Mouse (Mus musculus) testis, adult 2 months (tissue): ENCODE data around the gene Pex11g. TPM values are rescaled to one million over a fixed set of nuclear protein-coding genes. Genes with fewer than 3 reads are reported as not detected.

ENCODE experiments used
- H3K27ac ChIP-seq: fragments of 200-500 bp; 2 replicates; pipeline ENCODE4 v1.5.1; 2012; ENCODE audit warnings: low read depth, low read length; ENCODE audit not compliant: control insufficient read depth, insufficient read depth
- H3K27me3 ChIP-seq: fragments of 200-500 bp; 2 replicates; pipeline ENCODE4 v1.6.1; 2012; ENCODE audit warnings: mild to moderate bottlenecking, low read length, moderate library complexity; ENCODE audit not compliant: control insufficient read depth, insufficient read depth
- H3K36me3 ChIP-seq: fragments of 200-500 bp; 2 replicates; pipeline ENCODE4 v1.6.1; 2012; ENCODE audit warnings: mild to moderate bottlenecking, low read length; ENCODE audit not compliant: control insufficient read depth, insufficient read depth
- H3K4me1 ChIP-seq: fragments of 200-500 bp; 2 replicates; pipeline ENCODE4 v1.6.1; 2012; ENCODE audit warnings: low read length; ENCODE audit not compliant: control insufficient read depth, insufficient read depth
- H3K4me3 ChIP-seq: fragments of 200-500 bp; 2 replicates; pipeline ENCODE4 v1.5.1; 2012; ENCODE audit warnings: low read depth, mild to moderate bottlenecking, low read length, moderate library complexity, mixed read lengths; ENCODE audit not compliant: control insufficient read depth
- CTCF ChIP-seq: fragments of 200-500 bp; IDR thresholded peaks from 2 replicates; pipeline ENCODE4 v1.5.1; 2012; ENCODE audit warnings: low read depth, mild to moderate bottlenecking, inconsistent platforms, low read length, moderate library complexity; ENCODE audit not compliant: control insufficient read depth, insufficient read depth, insufficient replicate concordance
- POLR2A ChIP-seq: fragments of 200-500 bp; IDR thresholded peaks from 2 replicates; pipeline ENCODE4 v1.6.1; 2012; ENCODE audit warnings: low read depth, mild to moderate bottlenecking, inconsistent platforms, low read length, moderate library complexity; ENCODE audit not compliant: control insufficient read depth
- polyA plus RNA-seq: library from polyadenylated mRNA; depleted of rRNA; stranded (reverse); fragments of >200 nt; gene quantifications from 2 replicates; pipeline ENCODE4 v1.2.3, GENCODE M21; 2012

Gene Pex11g
- polyA plus RNA-seq, 1 experiment, result 47.9 TPM

GRCm38 (mm10) chr8:3495578-3496427 is 28.3 kb upstream of the Pex11g start:
- Histone ChIP-seq H3K36me3 (no peaks in the 10 kb centered on the region), H3K27ac (no peak overlapping the region), H3K4me3 (no peak overlapping the region), H3K27me3 (no peaks in the 10 kb centered on the region), H3K4me1 (peaks cover 12% of the 10 kb centered on the region)
- TF ChIP-seq CTCF (no peak), POLR2A (no peak)

- H3K4me1 ChIP-seq, result peaks cover 11% of the 10 kb centered on the region
- TF ChIP-seq CTCF, result no peak
- TF ChIP-seq POLR2A, result no peak
- no peaks in the 10 kb centered on the region for H3K36me3 ChIP-seq
- H3K4me3 ChIP-seq, result no peak overlapping the region
- H3K27ac ChIP-seq, result no peak overlapping the region
- H3K27me3 ChIP-seq, result no peaks in the 10 kb centered on the region
Measured at GRCm38 (mm10) chr8:3493845-3494208, 26.3 kb upstream of the Pex11g start.

GRCm38 (mm10) chr8:3492901-3493844 is 25.7 kb upstream of the Pex11g start, which contains the start of gene Zfp358:
Zfp358 (plus strand) TSS chr8:3493138.
- H3K4me3 ChIP-seq, result peak within 1 kb of the TSS; percentile 87
- H3K27ac ChIP-seq, result peak within 1 kb of the TSS; percentile 54; the same call in 1 of the 2 replicates
- no peaks in the 10 kb centered on the region for H3K27me3 ChIP-seq
- no peaks in the 10 kb centered on the region for H3K36me3 ChIP-seq
- TF ChIP-seq CTCF (no peak), POLR2A (no peak; the same call in 1 of the 2 replicates)
- H3K4me1 ChIP-seq, result peaks cover 11% of the 10 kb centered on the region

GRCm38 (mm10) chr8:3485192-3485591 is 17.7 kb upstream of the Pex11g start:
- H3K27me3 ChIP-seq, result no peaks in the 10 kb centered on the region
- no peaks in the 10 kb centered on the region for H3K36me3 ChIP-seq
- H3K4me3 ChIP-seq, result no peak overlapping the region
- H3K4me1 ChIP-seq, result peaks cover 8% of the 10 kb centered on the region
- no peak overlapping the region for H3K27ac ChIP-seq
- no peak for TF ChIP-seq CTCF
- TF ChIP-seq POLR2A, result no peak

- no peak overlapping the region for H3K27ac ChIP-seq
- H3K4me3 ChIP-seq, result no peak overlapping the region
- H3K27me3 ChIP-seq, result no peaks in the 10 kb centered on the region
- no peak for TF ChIP-seq POLR2A
- no peak for TF ChIP-seq CTCF
- no peaks in the 10 kb centered on the region for H3K36me3 ChIP-seq
- peaks cover 8% of the 10 kb centered on the region for H3K4me1 ChIP-seq
Measured at GRCm38 (mm10) chr8:3483546-3483945, 16.1 kb upstream of the Pex11g start.

DNA sequence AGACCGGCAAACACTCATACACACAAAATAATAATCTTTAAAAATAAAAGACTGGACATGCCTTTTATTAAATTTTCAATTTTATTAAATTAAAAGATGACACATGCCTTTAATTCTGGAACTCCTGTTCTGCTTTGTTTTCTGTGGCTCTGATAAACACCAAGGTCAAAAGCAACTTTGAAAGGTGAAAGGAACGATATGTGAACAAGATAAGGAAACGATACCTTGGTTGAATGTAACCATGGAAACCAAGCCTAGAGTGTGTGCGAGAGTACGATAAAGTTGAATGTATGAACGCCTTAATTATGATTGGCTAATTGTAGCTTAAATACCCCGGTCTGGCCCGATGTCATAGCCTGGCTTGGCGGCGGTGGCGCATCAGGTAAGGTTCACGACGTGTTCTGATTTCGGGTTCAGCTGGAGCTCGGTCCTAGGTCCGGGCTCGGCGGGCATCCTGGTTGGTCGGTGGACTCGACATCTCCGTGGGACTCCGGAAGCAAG is 14.8 kb upstream of the Pex11g start:
- Histone ChIP-seq H3K4me3 (peak overlapping the region; percentile 76), H3K4me1 (peaks cover 8% of the 10 kb centered on the region), H3K27me3 (no peaks in the 10 kb centered on the region), H3K27ac (no peak overlapping the region), H3K36me3 (no peaks in the 10 kb centered on the region)
- TF ChIP-seq POLR2A, result no peak
- TF ChIP-seq CTCF, result no peak

- Histone ChIP-seq H3K27ac (no peak overlapping the region), H3K4me1 (peaks cover 8% of the 10 kb centered on the region), H3K36me3 (no peaks in the 10 kb centered on the region), H3K27me3 (no peaks in the 10 kb centered on the region), H3K4me3 (no peak overlapping the region)
- TF ChIP-seq POLR2A (no peak), CTCF (no peak)
Measured at GRCm38 (mm10) chr8:3481605-3482004, 14.1 kb upstream of the Pex11g start.
